In genomic region chr1:74001449-74001820, GRCm38 (mm10) we compare ENCODE assay signal across 8 mouse cellular contexts.
DNase-seq lines count a peak whose midpoint lies in the region; ATAC-seq and TF ChIP-seq lines count a peak whose summit lies in the region.

No protein-coding gene starts in this region.

- H3K9me3 ChIP-seq in intestine, embryonic 15.5 days: no peaks in the 10 kb centered on the region
- no peaks in the 10 kb centered on the region for H3K9me3 ChIP-seq in midbrain, postnatal 0 days (ENCODE audit: low read length)

- no peak overlapping the region for H3K9ac ChIP-seq in intestine, embryonic 15.5 days
- H3K9ac ChIP-seq in midbrain, postnatal 0 days (replicated peaks; ENCODE audit: low read length, poor library complexity, severe bottlenecking): no peak overlapping the region

- H3K4me3 ChIP-seq in intestine, embryonic 15.5 days (replicated peaks): no peak overlapping the region
- H3K4me3 ChIP-seq in midbrain, postnatal 0 days (ENCODE audit: low read depth, low read length): no peak overlapping the region

- H3K4me1 ChIP-seq in intestine, embryonic 15.5 days (replicated peaks): peaks cover 41% of the 10 kb centered on the region
- no peaks in the 10 kb centered on the region for H3K4me1 ChIP-seq in midbrain, postnatal 0 days (ENCODE audit: insufficient read depth, low read length)

- H3K36me3 ChIP-seq in intestine, embryonic 15.5 days: no peaks in the 10 kb centered on the region
- H3K36me3 ChIP-seq in midbrain, postnatal 0 days (ENCODE audit: insufficient read depth, low read length): no peaks in the 10 kb centered on the region

- no peak overlapping the region for H3K27ac ChIP-seq in intestine, embryonic 15.5 days
- H3K27ac ChIP-seq in midbrain, postnatal 0 days (ENCODE audit: low read depth, low read length): no peak overlapping the region

- TF ChIP-seq CTCF in midbrain, postnatal 0 days (IDR thresholded peaks at IDR 0.05): no peak

- H3K4me2 ChIP-seq in intestine, embryonic 15.5 days (replicated peaks): no peak overlapping the region
- no peak overlapping the region for H3K4me2 ChIP-seq in midbrain, postnatal 0 days (ENCODE audit: low read depth, low read length, poor library complexity, severe bottlenecking)

- DNase-seq in adrenal gland, postnatal 10 days: peak; percentile 51
- no peak for DNase-seq in adrenal gland, postnatal 4 days (ENCODE audit: low spot score in 2 of 2)
- peak; percentile 86 for DNase-seq in gastrocnemius, adult 18-20 months (ENCODE audit: low spot score)
- DNase-seq in lung, postnatal 10 days: peak; percentile 63
- DNase-seq in right cerebral cortex, postnatal 4 days: no peak
- no peak for DNase-seq in midbrain, postnatal 0 days (ENCODE audit: low spot score)
- no peak for DNase-seq in testis, postnatal 10 days (ENCODE audit: low spot score)

- 52% methylated on average over 10 of the region's 10 CpGs for WGBS in intestine, embryonic 15.5 days
- WGBS in midbrain, postnatal 0 days: 81% methylated on average over 10 of the region's 10 CpGs

- ATAC-seq in intestine, embryonic 15.5 days: peak; percentile 32; the same call in 1 of the 2 replicates
- ATAC-seq in midbrain, postnatal 0 days (ENCODE audit: low FRiP score): no peak

- no peaks in the 10 kb centered on the region for H3K27me3 ChIP-seq in intestine, embryonic 15.5 days (replicated peaks)
- no peaks in the 10 kb centered on the region for H3K27me3 ChIP-seq in midbrain, postnatal 0 days (ENCODE audit: insufficient read depth, low read length)

Comparison
In these comparisons a context has a peak if more than half of its experiments do, and no peak if none do; other contexts are left out.
1. DNase-seq: peak in adrenal gland, postnatal 10 days (single experiment), gastrocnemius, adult 18-20 months (single experiment) and lung, postnatal 10 days (single experiment); none in adrenal gland, postnatal 4 days (0 of 2), right cerebral cortex, postnatal 4 days (single experiment), midbrain, postnatal 0 days (single experiment) and testis, postnatal 10 days (single experiment).